Mouse (Mus musculus) heart, adult 2 months (tissue): ENCODE results near the gene Olfr286.

Experiments
- CTCF ChIP-seq: fragments of 200-600 bp; IDR thresholded peaks from 2 replicates; pipeline ENCODE4 v1.8.1; 2022; ENCODE audit warnings: antibody characterized with exemption, mild to moderate bottlenecking, moderate library complexity
- POLR2A ChIP-seq: fragments of 200-500 bp; IDR thresholded peaks from 2 replicates; pipeline ENCODE4 v1.6.1; 2011; ENCODE audit warnings: mild to moderate bottlenecking, low read depth, low read length, control low read depth; ENCODE audit not compliant: insufficient read depth

GRCm38 (mm10) chr15:98209676-98210075, 24.6 kb downstream of the Olfr286 start:
- TF ChIP-seq POLR2A (no peak), CTCF (no peak)
